Mouse (Mus musculus): Measurements from ENCODE around the gene Gpr108. TPM values are rescaled to one million over a fixed set of nuclear protein-coding genes. Genes with fewer than 3 reads are reported as not detected.

The Gpr108 gene
- polyA plus RNA-seq, 1 experiment from 2014 or later: 23.9 TPM

- DNase-seq (ENCODE audit: low spot score): no peak
- 66% methylated on average over 9 of the region's 9 CpGs for WGBS
- no peak overlapping the region for H3K4me3 ChIP-seq
- H3K4me1 ChIP-seq: no peaks in the 10 kb centered on the region
- no peaks in the 10 kb centered on the region for H3K9me3 ChIP-seq (replicated peaks)
- H3K36me3 ChIP-seq: no peaks in the 10 kb centered on the region
- no peak overlapping the region for H3K27ac ChIP-seq (replicated peaks)
- H3K27me3 ChIP-seq (ENCODE audit: low read depth, poor library complexity, severe bottlenecking): no peaks in the 10 kb centered on the region
Measured at GRCm38 (mm10) chr17:57211501-57211900, 36.7 kb downstream of the Gpr108 start.

- no peak for DNase-seq (ENCODE audit: low spot score)
- 70% methylated on average over 4 of the region's 4 CpGs for WGBS
- no peaks in the 10 kb centered on the region for H3K36me3 ChIP-seq
- no peak overlapping the region for H3K4me3 ChIP-seq
- H3K9me3 ChIP-seq (replicated peaks): no peaks in the 10 kb centered on the region
- no peaks in the 10 kb centered on the region for H3K4me1 ChIP-seq
- no peak overlapping the region for H3K27ac ChIP-seq (replicated peaks)
- H3K27me3 ChIP-seq (ENCODE audit: low read depth, poor library complexity, severe bottlenecking): no peaks in the 10 kb centered on the region
Measured at GRCm38 (mm10) chr17:57209330-57209729, 38.9 kb downstream of the Gpr108 start.

GRCm38 (mm10) chr17:57207938-57208337 lies 40.3 kb downstream of the Gpr108 start:
- Histone ChIP-seq H3K4me3 (no peak overlapping the region), H3K36me3 (no peaks in the 10 kb centered on the region), H3K27me3 (ENCODE audit: low read depth, poor library complexity, severe bottlenecking) (no peaks in the 10 kb centered on the region), H3K4me1 (no peaks in the 10 kb centered on the region), H3K9me3 (replicated peaks) (no peaks in the 10 kb centered on the region), H3K27ac (replicated peaks) (no peak overlapping the region)
- WGBS: 91% methylated on average over 3 of the region's 3 CpGs
- DNase-seq (ENCODE audit: low spot score): no peak

GRCm38 (mm10) chr17:57201841-57202724 lies 46.2 kb downstream of the Gpr108 start:
- DNase-seq (ENCODE audit: low spot score): no peak
- no peaks in the 10 kb centered on the region for H3K9me3 ChIP-seq (replicated peaks)
- H3K36me3 ChIP-seq: no peaks in the 10 kb centered on the region
- WGBS: 87% methylated on average over 10 of the region's 10 CpGs
- H3K27ac ChIP-seq (replicated peaks): no peak overlapping the region
- no peaks in the 10 kb centered on the region for H3K27me3 ChIP-seq (ENCODE audit: low read depth, poor library complexity, severe bottlenecking)
- no peaks in the 10 kb centered on the region for H3K4me1 ChIP-seq
- H3K4me3 ChIP-seq: no peak overlapping the region

- no peaks in the 10 kb centered on the region for H3K9me3 ChIP-seq (replicated peaks)
- no peaks in the 10 kb centered on the region for H3K36me3 ChIP-seq
- no peak overlapping the region for H3K27ac ChIP-seq (replicated peaks)
- WGBS: 83% methylated on average over 3 of the region's 3 CpGs
- H3K4me3 ChIP-seq: no peak overlapping the region
- DNase-seq (ENCODE audit: low spot score): no peak
- no peaks in the 10 kb centered on the region for H3K27me3 ChIP-seq (ENCODE audit: low read depth, poor library complexity, severe bottlenecking)
- H3K4me1 ChIP-seq: no peaks in the 10 kb centered on the region
Measured at GRCm38 (mm10) chr17:57198252-57198651, 50.0 kb downstream of the Gpr108 start.

- WGBS: 86% methylated on average over 8 of the region's 8 CpGs
- no peak for DNase-seq (ENCODE audit: low spot score)
- Histone ChIP-seq H3K27ac (replicated peaks) (no peak overlapping the region), H3K27me3 (ENCODE audit: low read depth, poor library complexity, severe bottlenecking) (no peaks in the 10 kb centered on the region), H3K4me3 (no peak overlapping the region), H3K36me3 (no peaks in the 10 kb centered on the region), H3K4me1 (no peaks in the 10 kb centered on the region), H3K9me3 (replicated peaks) (no peaks in the 10 kb centered on the region)
Measured at GRCm38 (mm10) chr17:57195326-57196010, 52.8 kb downstream of the Gpr108 start.

- WGBS: 86% methylated on average over 3 of the region's 3 CpGs
- Histone ChIP-seq H3K27ac (replicated peaks) (no peak overlapping the region), H3K4me1 (no peaks in the 10 kb centered on the region), H3K27me3 (ENCODE audit: low read depth, poor library complexity, severe bottlenecking) (no peaks in the 10 kb centered on the region), H3K9me3 (replicated peaks) (no peaks in the 10 kb centered on the region), H3K4me3 (no peak overlapping the region), H3K36me3 (no peaks in the 10 kb centered on the region)
- no peak for DNase-seq (ENCODE audit: low spot score)
Measured at GRCm38 (mm10) chr17:57194771-57195170, 53.5 kb downstream of the Gpr108 start.

- H3K4me3 ChIP-seq: no peak within 1 kb of the TSS
- no peak for DNase-seq (ENCODE audit: low spot score)
- WGBS: 87% methylated on average over 11 of the region's 11 CpGs
- H3K27ac ChIP-seq (replicated peaks): no peak within 1 kb of the TSS
- H3K4me1 ChIP-seq: no peaks in the 10 kb centered on the region
- H3K9me3 ChIP-seq (replicated peaks): no peaks in the 10 kb centered on the region
- H3K27me3 ChIP-seq (ENCODE audit: low read depth, poor library complexity, severe bottlenecking): no peaks in the 10 kb centered on the region
- no peaks in the 10 kb centered on the region for H3K36me3 ChIP-seq
Measured at GRCm38 (mm10) chr17:57194041-57194507, 54.2 kb downstream of the Gpr108 start, which contains the start of gene Tnfsf14. Tnfsf14 (minus strand) TSS chr17:57194177.

- Histone ChIP-seq H3K27me3 (ENCODE audit: low read depth, poor library complexity, severe bottlenecking) (no peaks in the 10 kb centered on the region), H3K27ac (replicated peaks) (no peak overlapping the region), H3K9me3 (replicated peaks) (no peaks in the 10 kb centered on the region), H3K4me3 (no peak overlapping the region), H3K36me3 (no peaks in the 10 kb centered on the region), H3K4me1 (no peaks in the 10 kb centered on the region)
- no peak for DNase-seq (ENCODE audit: low spot score)
- WGBS: 91% methylated on average over 12 of the region's 12 CpGs
Measured at GRCm38 (mm10) chr17:57188510-57189192, 59.6 kb downstream of the Gpr108 start.

- DNase-seq (ENCODE audit: low spot score): no peak
- Histone ChIP-seq H3K4me1 (no peaks in the 10 kb centered on the region), H3K27ac (replicated peaks) (no peak overlapping the region), H3K4me3 (no peak overlapping the region), H3K27me3 (ENCODE audit: low read depth, poor library complexity, severe bottlenecking) (no peaks in the 10 kb centered on the region), H3K9me3 (replicated peaks) (no peaks in the 10 kb centered on the region), H3K36me3 (no peaks in the 10 kb centered on the region)
- WGBS: 74% methylated on average over 2 of the region's 2 CpGs
Measured at GRCm38 (mm10) chr17:57185641-57186040, 62.6 kb downstream of the Gpr108 start.
